9 mouse cellular contexts compared by ENCODE assay signal in genomic region chr16:33344379-33344778, GRCm38 (mm10). TPM values are rescaled to one million over a fixed set of nuclear protein-coding genes. Genes with fewer than 3 reads are reported as not detected.
A peak's percentile ranks its signal among the peaks of the same experiment; 100 is the strongest.
DNase-seq lines count a peak whose midpoint lies in the region; ATAC-seq lines count a peak whose summit lies in the region.
"Had no signal": no experiment of that assay in that cellular context is flagged by ENCODE, and none has a peak within 500 bp of the region (broad histone marks: within the 10 kb centered on the region; RNA-seq: fewer than 3 reads in every experiment).

No protein-coding gene starts in this region.

- no peak overlapping the region for H3K9ac ChIP-seq in embryonic facial prominence, embryonic 15.5 days
- no peak overlapping the region for H3K9ac ChIP-seq in heart, embryonic 12.5 days
- H3K9ac ChIP-seq: liver, embryonic 15.5 days had no signal

- H3K4me3 ChIP-seq in embryonic facial prominence, embryonic 15.5 days (replicated peaks), result 0 out of 2 replicates have a peak overlapping the region, but pooled peaks have one; percentile 7
- H3K4me3 ChIP-seq in heart, embryonic 12.5 days, result no peak overlapping the region
- H3K4me3 ChIP-seq: liver, embryonic 15.5 days had no signal

- peaks cover 10% of the 10 kb centered on the region for H3K4me1 ChIP-seq in embryonic facial prominence, embryonic 15.5 days
- H3K4me1 ChIP-seq in heart, embryonic 12.5 days (replicated peaks), result peaks cover 15% of the 10 kb centered on the region

- no peaks in the 10 kb centered on the region for H3K27me3 ChIP-seq in embryonic facial prominence, embryonic 15.5 days
- no peaks in the 10 kb centered on the region for H3K27me3 ChIP-seq in heart, embryonic 12.5 days (replicated peaks)
- H3K27me3 ChIP-seq: liver, embryonic 15.5 days had no signal

- DNase-seq in ovary, postnatal 36 days (ENCODE audit: low spot score), result peak; percentile 18
- DNase-seq in ovary, adult 18-20 months (ENCODE audit: low spot score), result no peak
- peak; percentile 75 for DNase-seq in layer of hippocampus, adult 9-11 months
- DNase-seq in right cerebral cortex, postnatal 10 days (ENCODE audit: low spot score in 2 of 2), result peak; percentile 74 to 84
- DNase-seq in gastrocnemius, adult 18-20 months (ENCODE audit: low spot score), result no peak
- DNase-seq in urinary bladder, adult 18-20 months (ENCODE audit: low spot score in 2 of 2), result no peak

- WGBS in embryonic facial prominence, embryonic 15.5 days, result 34% methylated on average over 9 of the region's 9 CpGs
- WGBS in heart, embryonic 12.5 days, result 66% methylated on average over 9 of the region's 9 CpGs

- no peaks in the 10 kb centered on the region for H3K9me3 ChIP-seq in embryonic facial prominence, embryonic 15.5 days (replicated peaks)
- H3K9me3 ChIP-seq in heart, embryonic 12.5 days (replicated peaks), result no peaks in the 10 kb centered on the region
- H3K9me3 ChIP-seq: liver, embryonic 15.5 days had no signal

- no peaks in the 10 kb centered on the region for H3K36me3 ChIP-seq in embryonic facial prominence, embryonic 15.5 days
- no peaks in the 10 kb centered on the region for H3K36me3 ChIP-seq in heart, embryonic 12.5 days
- H3K36me3 ChIP-seq: liver, embryonic 15.5 days had no signal

- H3K27ac ChIP-seq in embryonic facial prominence, embryonic 15.5 days (replicated peaks), result peak overlapping the region; percentile 66; the same call in 1 of the 2 replicates
- no peak overlapping the region for H3K27ac ChIP-seq in heart, embryonic 12.5 days (ENCODE audit: poor library complexity, severe bottlenecking)
- H3K27ac ChIP-seq: liver, embryonic 15.5 days had no signal

- ATAC-seq in embryonic facial prominence, embryonic 15.5 days (ENCODE audit: insufficient number of reproducible peaks, low FRiP score, low TSS enrichment, low read depth), result no peak
- no peak for ATAC-seq in heart, embryonic 12.5 days (ENCODE audit: insufficient number of reproducible peaks, low FRiP score)

- H3K4me2 ChIP-seq in embryonic facial prominence, embryonic 15.5 days (replicated peaks), result 0 out of 2 replicates have a peak overlapping the region, but pooled peaks have one; percentile 25
- H3K4me2 ChIP-seq in heart, embryonic 12.5 days, result no peak overlapping the region
- H3K4me2 ChIP-seq: liver, embryonic 15.5 days had no signal

RNA-seq across cellular contexts. Expression of gene Zfp148, which starts 36.3 kb away (rescaled TPM):
- 55.3 and 58.8 TPM in 2 replicates for polyA plus RNA-seq in embryonic facial prominence, embryonic 15.5 days (2015; fragmentation: Nextera tagmentation; extraction: Ambion mirVana)
- 46.5 and 48.4 TPM in 2 replicates for polyA plus RNA-seq in heart, embryonic 12.5 days (2016; fragmentation: Nextera tagmentation; extraction: Ambion mirVana)
- 10 to 100 TPM; 23.2 to 27.6 TPM for total RNA-seq in gastrocnemius, adult 18-20 months (2021)

Comparison
In these comparisons a context has a peak if more than half of its experiments do, and no peak if none do; other contexts are left out.
1. DNase-seq: peak in ovary, postnatal 36 days (single experiment), layer of hippocampus, adult 9-11 months (single experiment) and right cerebral cortex, postnatal 10 days (2 of 2); none in ovary, adult 18-20 months (single experiment), gastrocnemius, adult 18-20 months (single experiment) and urinary bladder, adult 18-20 months (0 of 2).